Mouse (Mus musculus) embryo, embryonic 9.5 days (tissue): Measurements from ENCODE around the gene Myo16.

Experiments used
- DNase-seq: peaks from one replicate; pipeline ENCODE4 v3.0.0-alpha.2; 2017; ENCODE audit errors: extremely low spot score

The Myo16 gene

GRCm38 (mm10) chr8:10303992-10304391, 150.3 kb downstream of the Myo16 start:
- no peak for DNase-seq

- no peak for DNase-seq
Observed at GRCm38 (mm10) chr8:10304721-10305120, 151.0 kb downstream of the Myo16 start.

GRCm38 (mm10) chr8:10307345-10307744, 153.6 kb downstream of the Myo16 start:
- DNase-seq = no peak

- DNase-seq = no peak
Observed at GRCm38 (mm10) chr8:10307770-10308476, 154.2 kb downstream of the Myo16 start.

- no peak for DNase-seq
Observed at GRCm38 (mm10) chr8:10310470-10310869, 156.8 kb downstream of the Myo16 start.

- DNase-seq = no peak
Observed at GRCm38 (mm10) chr8:10312316-10312715, 158.6 kb downstream of the Myo16 start.

- no peak for DNase-seq
Observed at GRCm38 (mm10) chr8:10316201-10316600, 162.5 kb downstream of the Myo16 start.

GRCm38 (mm10) chr8:10318103-10318502, 164.4 kb downstream of the Myo16 start:
- no peak for DNase-seq

GRCm38 (mm10) chr8:10350451-10350850, 196.7 kb downstream of the Myo16 start:
- DNase-seq = no peak

- no peak for DNase-seq
Observed at GRCm38 (mm10) chr8:10358711-10359110, 205.0 kb downstream of the Myo16 start.

- DNase-seq = no peak
Observed at GRCm38 (mm10) chr8:10362949-10363348, 209.2 kb downstream of the Myo16 start.

- DNase-seq = no peak
Observed at GRCm38 (mm10) chr8:10363654-10364406, 210.1 kb downstream of the Myo16 start.

- DNase-seq = no peak
Observed at GRCm38 (mm10) chr8:10366141-10366540, 212.4 kb downstream of the Myo16 start.

GRCm38 (mm10) chr8:10372571-10372970, 218.9 kb downstream of the Myo16 start:
- DNase-seq = no peak

GRCm38 (mm10) chr8:10387143-10387542, 233.4 kb downstream of the Myo16 start:
- no peak for DNase-seq

- DNase-seq = no peak
Observed at GRCm38 (mm10) chr8:10391096-10391683, 237.5 kb downstream of the Myo16 start.

- no peak for DNase-seq
Observed at GRCm38 (mm10) chr8:10391913-10392312, 238.2 kb downstream of the Myo16 start.

GRCm38 (mm10) chr8:10394506-10394905, 240.8 kb downstream of the Myo16 start:
- DNase-seq = no peak

GRCm38 (mm10) chr8:10395146-10395545, 241.4 kb downstream of the Myo16 start:
- DNase-seq = no peak

- DNase-seq = peak; percentile 66
Observed at GRCm38 (mm10) chr8:10402606-10403005, 248.9 kb downstream of the Myo16 start.

GRCm38 (mm10) chr8:10405469-10405868, 251.8 kb downstream of the Myo16 start:
- DNase-seq = peak; percentile 50

- no peak for DNase-seq
Observed at GRCm38 (mm10) chr8:10409043-10409442, 255.3 kb downstream of the Myo16 start.

- no peak for DNase-seq
Observed at GRCm38 (mm10) chr8:10411511-10411910, 257.8 kb downstream of the Myo16 start.
